Mouse (Mus musculus): ENCODE data around the gene Tspo.

The Tspo gene

GRCm38 (mm10) chr15:83563327-83563856 lies at the start of gene Tspo, which contains the start of gene Mcat:
Gene Tspo (plus strand): TSS chr15:83563592.
Gene Mcat (minus strand): TSS chr15:83563787.
- DNase-seq: no peak

GRCm38 (mm10) chr15:83515018-83515417 lies 48.4 kb upstream of the Tspo start:
- peak; percentile 42 for DNase-seq

- peak; percentile 53 for DNase-seq
Observed at GRCm38 (mm10) chr15:83518215-83519048, 45.0 kb upstream of the Tspo start.

- DNase-seq: no peak
Observed at GRCm38 (mm10) chr15:83520861-83521382, 42.5 kb upstream of the Tspo start.

GRCm38 (mm10) chr15:83523196-83523595 lies 40.2 kb upstream of the Tspo start:
- no peak for DNase-seq

GRCm38 (mm10) chr15:83523638-83524332 lies 39.6 kb upstream of the Tspo start:
- no peak for DNase-seq

- DNase-seq: no peak
Observed at GRCm38 (mm10) chr15:83524333-83524729, 39.1 kb upstream of the Tspo start.

GRCm38 (mm10) chr15:83526424-83527091 lies 36.8 kb upstream of the Tspo start, which contains the start of gene Bik:
Gene Bik (plus strand): TSS chr15:83526862.
- peak; percentile 25 for DNase-seq

- DNase-seq: no peak
Observed at GRCm38 (mm10) chr15:83527092-83527437, 36.3 kb upstream of the Tspo start.

- no peak for DNase-seq
Observed at GRCm38 (mm10) chr15:83527747-83528146, 35.6 kb upstream of the Tspo start.

GRCm38 (mm10) chr15:83528892-83529291 lies 34.5 kb upstream of the Tspo start:
- no peak for DNase-seq

GRCm38 (mm10) chr15:83529765-83530164 lies 33.6 kb upstream of the Tspo start:
- DNase-seq: no peak

GRCm38 (mm10) chr15:83530233-83530632 lies 33.2 kb upstream of the Tspo start:
- DNase-seq: no peak

- DNase-seq: no peak
Observed at GRCm38 (mm10) chr15:83530688-83531087, 32.7 kb upstream of the Tspo start.

GRCm38 (mm10) chr15:83531961-83532469 lies 31.4 kb upstream of the Tspo start:
- DNase-seq: no peak

GRCm38 (mm10) chr15:83532606-83533005 lies 30.8 kb upstream of the Tspo start:
- no peak for DNase-seq

GRCm38 (mm10) chr15:83534960-83535889 lies 28.2 kb upstream of the Tspo start:
- no peak for DNase-seq

GRCm38 (mm10) chr15:83535890-83536231 lies 27.5 kb upstream of the Tspo start:
- no peak for DNase-seq

GRCm38 (mm10) chr15:83538855-83539254 lies 24.5 kb upstream of the Tspo start:
- DNase-seq: no peak

GRCm38 (mm10) chr15:83539905-83540304 lies 23.5 kb upstream of the Tspo start:
- DNase-seq: no peak

GRCm38 (mm10) chr15:83541647-83542287 lies 21.6 kb upstream of the Tspo start:
- DNase-seq: no peak

Data from right cerebral cortex, postnatal 4 days (tissue).